Mouse (Mus musculus): ENCODE results near the gene Srgap3. TPM values are rescaled to one million over a fixed set of nuclear protein-coding genes. Genes with fewer than 3 reads are reported as not detected.

The Srgap3 gene
- polyA plus RNA-seq, 1 experiment = 19.6 TPM

- H3K4me1 ChIP-seq (ENCODE audit: control insufficient read depth, insufficient read depth, low read length) = no peaks in the 10 kb centered on the region
Measured at GRCm38 (mm10) chr6:112742297-112742696, 204.8 kb downstream of the Srgap3 start.

GRCm38 (mm10) chr6:112741766-112742165, 205.3 kb downstream of the Srgap3 start:
- Histone ChIP-seq H3K27ac (ENCODE audit: insufficient read depth, low read length) (no peak overlapping the region), H3K4me3 (ENCODE audit: insufficient read depth, low read length) (no peak overlapping the region), H3K4me1 (ENCODE audit: control insufficient read depth, insufficient read depth, low read length) (no peaks in the 10 kb centered on the region)
- TF ChIP-seq POLR2A (IDR thresholded peaks at IDR 0.05; ENCODE audit: low read depth, low read length) (no peak), CTCF (IDR thresholded peaks at IDR 0.05; ENCODE audit: borderline replicate concordance, insufficient read depth, low read length) (no peak)

More at GRCm38 (mm10) chr6:112742297-112742696, 204.8 kb downstream of the Srgap3 start:
- TF ChIP-seq CTCF (IDR thresholded peaks at IDR 0.05; ENCODE audit: borderline replicate concordance, insufficient read depth, low read length) = peak; percentile 25; the same call in 1 of the 2 replicates
- no peak for TF ChIP-seq POLR2A (IDR thresholded peaks at IDR 0.05; ENCODE audit: low read depth, low read length)
- H3K27ac ChIP-seq (ENCODE audit: insufficient read depth, low read length) = no peak overlapping the region
- no peak overlapping the region for H3K4me3 ChIP-seq (ENCODE audit: insufficient read depth, low read length)

- H3K4me3 ChIP-seq (ENCODE audit: insufficient read depth, low read length) = no peak overlapping the region
- TF ChIP-seq CTCF (IDR thresholded peaks at IDR 0.05; ENCODE audit: borderline replicate concordance, insufficient read depth, low read length) (no peak), POLR2A (IDR thresholded peaks at IDR 0.05; ENCODE audit: low read depth, low read length) (no peak)
- no peak overlapping the region for H3K27ac ChIP-seq (ENCODE audit: insufficient read depth, low read length)
- no peaks in the 10 kb centered on the region for H3K4me1 ChIP-seq (ENCODE audit: control insufficient read depth, insufficient read depth, low read length)
Measured at GRCm38 (mm10) chr6:112739635-112740034, 207.4 kb downstream of the Srgap3 start.

- TF ChIP-seq POLR2A (IDR thresholded peaks at IDR 0.05; ENCODE audit: low read depth, low read length) (no peak), CTCF (IDR thresholded peaks at IDR 0.05; ENCODE audit: borderline replicate concordance, insufficient read depth, low read length) (no peak)
- H3K4me3 ChIP-seq (ENCODE audit: insufficient read depth, low read length) = no peak overlapping the region
- no peaks in the 10 kb centered on the region for H3K4me1 ChIP-seq (ENCODE audit: control insufficient read depth, insufficient read depth, low read length)
Measured at GRCm38 (mm10) chr6:112738924-112739323, 208.1 kb downstream of the Srgap3 start.

GRCm38 (mm10) chr6:112736471-112736870, 210.6 kb downstream of the Srgap3 start:
- TF ChIP-seq CTCF (IDR thresholded peaks at IDR 0.05; ENCODE audit: borderline replicate concordance, insufficient read depth, low read length) = no peak
- TF ChIP-seq POLR2A (IDR thresholded peaks at IDR 0.05; ENCODE audit: low read depth, low read length) = no peak
- no peak overlapping the region for H3K27ac ChIP-seq (ENCODE audit: insufficient read depth, low read length)
- no peaks in the 10 kb centered on the region for H3K4me1 ChIP-seq (ENCODE audit: control insufficient read depth, insufficient read depth, low read length)
- no peak overlapping the region for H3K4me3 ChIP-seq (ENCODE audit: insufficient read depth, low read length)

More at GRCm38 (mm10) chr6:112738924-112739323, 208.1 kb downstream of the Srgap3 start:
- H3K27ac ChIP-seq (ENCODE audit: insufficient read depth, low read length) = no peak overlapping the region

GRCm38 (mm10) chr6:112735054-112735453, 212.0 kb downstream of the Srgap3 start:
- no peak overlapping the region for H3K4me3 ChIP-seq (ENCODE audit: insufficient read depth, low read length)
- TF ChIP-seq POLR2A (IDR thresholded peaks at IDR 0.05; ENCODE audit: low read depth, low read length) = no peak
- no peak for TF ChIP-seq CTCF (IDR thresholded peaks at IDR 0.05; ENCODE audit: borderline replicate concordance, insufficient read depth, low read length)
- H3K27ac ChIP-seq (ENCODE audit: insufficient read depth, low read length) = no peak overlapping the region
- H3K4me1 ChIP-seq (ENCODE audit: control insufficient read depth, insufficient read depth, low read length) = no peaks in the 10 kb centered on the region

- TF ChIP-seq POLR2A (IDR thresholded peaks at IDR 0.05; ENCODE audit: low read depth, low read length) = no peak
- Histone ChIP-seq H3K4me3 (ENCODE audit: insufficient read depth, low read length) (no peak overlapping the region), H3K27ac (ENCODE audit: insufficient read depth, low read length) (no peak overlapping the region), H3K4me1 (ENCODE audit: control insufficient read depth, insufficient read depth, low read length) (no peaks in the 10 kb centered on the region)
Measured at GRCm38 (mm10) chr6:112733942-112734341, 213.1 kb downstream of the Srgap3 start.

GRCm38 (mm10) chr6:112732434-112732833, 214.6 kb downstream of the Srgap3 start:
- Histone ChIP-seq H3K27ac (ENCODE audit: insufficient read depth, low read length) (no peak overlapping the region), H3K4me3 (ENCODE audit: insufficient read depth, low read length) (no peak overlapping the region), H3K4me1 (ENCODE audit: control insufficient read depth, insufficient read depth, low read length) (no peaks in the 10 kb centered on the region)
- TF ChIP-seq CTCF (IDR thresholded peaks at IDR 0.05; ENCODE audit: borderline replicate concordance, insufficient read depth, low read length) = no peak
- TF ChIP-seq POLR2A (IDR thresholded peaks at IDR 0.05; ENCODE audit: low read depth, low read length) = no peak

- Histone ChIP-seq H3K4me3 (ENCODE audit: insufficient read depth, low read length) (no peak overlapping the region), H3K27ac (ENCODE audit: insufficient read depth, low read length) (no peak overlapping the region), H3K4me1 (ENCODE audit: control insufficient read depth, insufficient read depth, low read length) (no peaks in the 10 kb centered on the region)
- no peak for TF ChIP-seq POLR2A (IDR thresholded peaks at IDR 0.05; ENCODE audit: low read depth, low read length)
- no peak for TF ChIP-seq CTCF (IDR thresholded peaks at IDR 0.05; ENCODE audit: borderline replicate concordance, insufficient read depth, low read length)
Measured at GRCm38 (mm10) chr6:112731386-112731785, 215.7 kb downstream of the Srgap3 start.

GRCm38 (mm10) chr6:112728760-112729422, 218.2 kb downstream of the Srgap3 start:
- H3K4me3 ChIP-seq (ENCODE audit: insufficient read depth, low read length) = no peak overlapping the region
- no peak for TF ChIP-seq POLR2A (IDR thresholded peaks at IDR 0.05; ENCODE audit: low read depth, low read length)
- TF ChIP-seq CTCF (IDR thresholded peaks at IDR 0.05; ENCODE audit: borderline replicate concordance, insufficient read depth, low read length) = no peak

More at GRCm38 (mm10) chr6:112728760-112729422, 218.2 kb downstream of the Srgap3 start:
- no peaks in the 10 kb centered on the region for H3K4me1 ChIP-seq (ENCODE audit: control insufficient read depth, insufficient read depth, low read length)
- no peak overlapping the region for H3K27ac ChIP-seq (ENCODE audit: insufficient read depth, low read length)

All from embryonic fibroblast, embryonic 13.5 days (primary cell).